Mouse (Mus musculus) heart, adult 2 months (tissue): Measurements from ENCODE around the gene Abhd12. TPM values are rescaled to one million over a fixed set of nuclear protein-coding genes. Genes with fewer than 3 reads are reported as not detected.

Source experiments
- DNase-seq, 2 experiments: peaks; one replicate each; pipeline ENCODE4 v3.0.0; 2021
- H3K27ac ChIP-seq: fragments of 200-600 bp; 2 replicates; pipeline ENCODE4 v1.8.1; 2022
- H3K27me3 ChIP-seq: fragments of 200-500 bp; 2 replicates; pipeline ENCODE4 v1.6.1; 2012; ENCODE audit warnings: mild to moderate bottlenecking, low read length, inconsistent platforms, mixed read lengths; ENCODE audit not compliant: control insufficient read depth, insufficient read depth
- H3K36me3 ChIP-seq: fragments of 200-500 bp; 2 replicates; pipeline ENCODE4 v1.6.1; 2012; ENCODE audit warnings: low read length, inconsistent platforms; ENCODE audit not compliant: control insufficient read depth, insufficient read depth
- H3K4me1 ChIP-seq: fragments of 200-500 bp; 2 replicates; pipeline ENCODE4 v1.6.1; 2011; ENCODE audit warnings: low read length; ENCODE audit not compliant: control insufficient read depth, insufficient read depth
- H3K4me3 ChIP-seq: fragments of 200-600 bp; 2 replicates; pipeline ENCODE4 v1.8.1; 2022
- H3K79me2 ChIP-seq: fragments of 200-500 bp; replicated peaks from 2 replicates; pipeline ENCODE4 v1.6.1; 2012; ENCODE audit warnings: mild to moderate bottlenecking, inconsistent platforms, low read length, moderate library complexity, mixed read lengths; ENCODE audit not compliant: control insufficient read depth, insufficient read depth
- H3K9ac ChIP-seq: fragments of 200-500 bp; 2 replicates; pipeline ENCODE4 v1.6.1; 2012; ENCODE audit warnings: low read depth, mild to moderate bottlenecking, control low read depth, inconsistent platforms, low read length, mixed read lengths
- CTCF ChIP-seq: fragments of 200-600 bp; IDR thresholded peaks from 2 replicates; pipeline ENCODE4 v1.8.1; 2022; ENCODE audit warnings: antibody characterized with exemption, mild to moderate bottlenecking, moderate library complexity
- EP300 ChIP-seq: fragments of 200-500 bp; IDR thresholded peaks from 2 replicates; pipeline ENCODE4 v1.6.1; 2011; ENCODE audit warnings: low read depth, low read length, control low read depth; ENCODE audit not compliant: insufficient read depth
- POLR2A ChIP-seq: fragments of 200-500 bp; IDR thresholded peaks from 2 replicates; pipeline ENCODE4 v1.6.1; 2011; ENCODE audit warnings: mild to moderate bottlenecking, low read depth, low read length, control low read depth; ENCODE audit not compliant: insufficient read depth
- WGBS: fragments of 180-500 bp; shearing (Covaris S2); methylation state at CpG from one replicate; pipeline ENCODE4 v1.1.7; 2018; 5-methylcytosine and 5-hydroxymethylcytosine counted together
- intact Hi-C: fragments of 180-260 bp; cut with DNase I; formaldehyde crosslinking; loops from one replicate; pipeline ENCODE4 v1.15.1; 2025
- polyA plus RNA-seq: library from polyadenylated mRNA; depleted of rRNA; stranded (reverse); fragments of >200 nt; gene quantifications from 2 replicates; pipeline ENCODE4 v1.2.3, GENCODE M21; 2012; rRNA removed
- total RNA-seq, 2 experiments: library from RNA; stranded (reverse); gene quantifications; 2 replicates each; pipeline ENCODE4 v1.2.3; 2021

The Abhd12 gene
- total and polyA plus RNA-seq, 3 experiments = 37.6 to 51.2 (median 47.7) TPM

GRCm38 (mm10) chr2:150787234-150787771 lies 117.2 kb downstream of the Abhd12 start:
- peak; percentile 27 to 55 for DNase-seq
- H3K9ac ChIP-seq = peak overlapping the region; percentile 82
- H3K27me3 ChIP-seq = no peaks in the 10 kb centered on the region
- under 1% methylated on average over 23 of the region's 23 CpGs for WGBS
- intact Hi-C loops = loop anchor here (2.0 to 5.0 kb wide), 3 partner anchors 39 to 125 kb away; partner anchors contain the start of genes Abhd12, Entpd6 and Gins1
- TF ChIP-seq CTCF (no peak), EP300 (no peak), POLR2A (no peak)
- peak overlapping the region; percentile 96 for H3K4me3 ChIP-seq
- no peaks in the 10 kb centered on the region for H3K79me2 ChIP-seq
- H3K27ac ChIP-seq = peak overlapping the region; percentile 90
- peaks cover 7% of the 10 kb centered on the region for H3K4me1 ChIP-seq
- peaks cover 14% of the 10 kb centered on the region for H3K36me3 ChIP-seq

- Histone ChIP-seq H3K36me3 (peaks cover 11% of the 10 kb centered on the region), H3K27ac (peak within 1 kb of the TSS; percentile 90), H3K9ac (peak within 1 kb of the TSS; percentile 82), H3K4me3 (peak within 1 kb of the TSS; percentile 96), H3K79me2 (no peaks in the 10 kb centered on the region), H3K4me1 (peaks cover 7% of the 10 kb centered on the region), H3K27me3 (no peaks in the 10 kb centered on the region)
- peak; percentile 89 to 92 for DNase-seq
- no peak for TF ChIP-seq CTCF
- peak; percentile 69 for TF ChIP-seq EP300
- peak; percentile 99 for TF ChIP-seq POLR2A
- WGBS = 2% methylated on average over 57 of the region's 58 CpGs
- intact Hi-C loops = loop anchor here (2.0 to 5.0 kb wide), 3 partner anchors 38 to 124 kb away; partner anchors contain the start of genes Abhd12, Entpd6 and Gins1
Observed at GRCm38 (mm10) chr2:150786251-150787180, 118.0 kb downstream of the Abhd12 start, which contains the start of gene Pygb. Pygb (plus strand) TSS chr2:150786735.

GRCm38 (mm10) chr2:150782801-150783200 lies 121.7 kb downstream of the Abhd12 start:
- intact Hi-C loops = no loop called here
- Histone ChIP-seq H3K4me1 (peaks cover 2% of the 10 kb centered on the region), H3K36me3 (no peaks in the 10 kb centered on the region), H3K27ac (no peak overlapping the region), H3K27me3 (no peaks in the 10 kb centered on the region), H3K79me2 (no peaks in the 10 kb centered on the region), H3K4me3 (no peak overlapping the region), H3K9ac (no peak overlapping the region)
- WGBS = 66% methylated on average over 2 of the region's 2 CpGs
- no peak for DNase-seq
- TF ChIP-seq CTCF (no peak), EP300 (no peak), POLR2A (no peak)

Other genes with a start within 250 kb of the Abhd12 start
- gene Acss1, start 236.2 kb downstream of the Abhd12 start, total RNA-seq = 100 to 1,000 TPM; 256 to 332 TPM
- gene Acss1, start 236.2 kb downstream of the Abhd12 start, polyA plus RNA-seq = 301 and 494 TPM in 2 replicates
- gene Vsx1, start 215.4 kb downstream of the Abhd12 start, total RNA-seq = under 1 TPM; 0.10 to 0.14 TPM
- gene Vsx1, start 215.4 kb downstream of the Abhd12 start, polyA plus RNA-seq = not detected in 2 replicates
- gene Entpd6, start 155.7 kb downstream of the Abhd12 start, total RNA-seq = 10 to 100 TPM; 14.7 to 16.9 TPM
- 24.4 and 34.4 TPM in 2 replicates for gene Entpd6, start 155.7 kb downstream of the Abhd12 start, polyA plus RNA-seq
- 100 to 1,000 TPM; 448 to 514 TPM for gene Pygb, start 118.0 kb downstream of the Abhd12 start, total RNA-seq
- gene Pygb, start 118.0 kb downstream of the Abhd12 start, polyA plus RNA-seq = 343 and 518 TPM in 2 replicates
- gene Gins1, start 659 bp upstream of the Abhd12 start, total RNA-seq = 1 to 10 TPM; 3.3 to 5.5 TPM
- 1.8 and 2.1 TPM in 2 replicates for gene Gins1, start 659 bp upstream of the Abhd12 start, polyA plus RNA-seq
- 1 to 10 TPM; 1.4 to 1.5 TPM for gene Ninl, start 134.6 kb upstream of the Abhd12 start, total RNA-seq
- gene Ninl, start 134.6 kb upstream of the Abhd12 start, polyA plus RNA-seq = 0.78 and 0.97 TPM in 2 replicates
- 1 to 10 TPM; 1.3 to 1.5 TPM for gene Nanp, start 134.7 kb upstream of the Abhd12 start, total RNA-seq
- 0.70 and 1.3 TPM in 2 replicates for gene Nanp, start 134.7 kb upstream of the Abhd12 start, polyA plus RNA-seq
- not detected for gene Gm14151, start 187.6 kb upstream of the Abhd12 start, total RNA-seq
- gene Gm14151, start 187.6 kb upstream of the Abhd12 start, polyA plus RNA-seq = not detected in 2 replicates
- not detected for gene Gm14147, start 193.5 kb upstream of the Abhd12 start, total RNA-seq
- 0.08 TPM in 1 of 2 replicates, not detected in the other for gene Gm14147, start 193.5 kb upstream of the Abhd12 start, polyA plus RNA-seq